Mouse (Mus musculus) induced T-regulatory cell, adult 2 months (primary cell): ENCODE results near the gene Hipk2.
A peak's percentile ranks its signal among the peaks of the same experiment; 100 is the strongest.

Experiments
- DNase-seq: peaks from one replicate; pipeline ENCODE4 v3.0.0-alpha.2; 2012; ENCODE audit warnings: low read depth

Hipk2 gene

DNA sequence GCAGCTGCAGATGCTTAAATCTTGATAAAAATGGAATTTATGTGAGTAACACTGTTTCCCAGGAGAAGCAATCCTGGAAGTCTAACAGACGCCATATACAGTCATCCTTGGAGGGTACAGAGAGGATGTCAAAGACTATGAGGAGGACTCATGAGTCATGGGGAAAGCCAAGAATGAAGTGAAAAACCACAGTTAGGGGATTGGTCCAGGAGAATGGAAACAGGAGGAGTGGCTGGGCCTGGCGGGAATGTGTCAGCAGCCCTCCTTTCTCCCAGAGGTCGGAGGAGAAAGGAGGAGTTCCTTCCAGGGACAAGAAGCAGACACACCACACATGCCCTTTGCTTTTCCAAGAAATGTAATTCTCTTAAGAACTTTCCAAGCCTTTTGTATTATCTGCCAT, 46.5 kb downstream of the Hipk2 start:
- no peak for DNase-seq

DNA sequence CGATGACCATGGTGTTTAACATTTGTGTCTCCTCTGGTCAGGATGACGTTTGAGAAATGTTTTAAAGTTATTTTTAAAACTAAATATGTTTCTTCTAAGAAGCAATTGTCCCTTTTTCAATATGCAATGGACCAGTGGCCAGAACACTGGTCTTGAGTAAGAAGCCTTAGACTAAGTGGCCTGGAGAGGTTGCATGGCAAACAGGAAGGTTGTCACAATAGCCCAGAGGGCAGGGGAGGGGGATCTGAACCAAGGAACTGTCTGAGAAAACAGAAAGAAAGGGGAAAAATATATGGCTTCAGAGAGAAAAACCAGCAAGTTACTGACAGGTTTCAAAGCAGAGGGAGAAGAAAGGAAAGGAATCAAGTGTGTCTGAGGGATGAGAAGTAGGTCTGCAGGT, 47.8 kb downstream of the Hipk2 start:
- DNase-seq: no peak

DNA sequence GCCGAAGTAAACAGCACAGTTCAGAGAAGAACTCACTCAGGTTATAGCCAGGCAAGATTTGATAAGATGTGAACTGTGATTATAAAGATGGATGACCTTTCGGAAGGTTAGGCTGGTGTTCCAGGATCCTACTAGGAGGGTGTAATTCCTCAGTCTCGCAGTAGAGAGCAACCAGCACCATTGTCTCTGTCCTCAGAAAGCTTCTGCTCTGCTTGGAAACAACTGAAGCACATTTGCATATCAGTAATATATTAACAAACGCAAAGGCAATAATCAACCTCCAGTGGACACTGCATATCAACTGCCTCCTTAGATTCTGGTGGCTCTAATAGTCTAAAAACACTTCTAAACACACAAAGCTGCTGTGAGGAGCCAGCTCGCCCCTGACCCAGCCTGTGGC, 48.5 kb downstream of the Hipk2 start:
- no peak for DNase-seq

DNA sequence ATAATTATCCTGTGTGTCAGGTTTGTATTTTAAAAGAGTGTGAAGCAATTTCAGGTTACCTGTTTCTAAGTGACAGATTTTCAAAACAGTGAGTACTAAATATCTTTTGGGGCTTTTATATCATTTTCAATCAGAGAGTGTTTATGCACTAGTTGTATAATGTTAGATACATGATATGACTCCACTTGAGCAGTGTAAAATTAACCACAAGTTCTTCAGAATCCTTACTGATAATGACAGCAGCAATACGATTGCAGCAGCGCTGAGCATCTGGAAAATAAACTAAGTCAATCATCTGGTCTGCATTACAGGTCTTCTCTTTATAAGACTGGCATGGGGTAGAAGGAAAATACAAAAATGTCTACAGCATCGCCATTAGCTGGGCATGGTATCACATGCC, 49.1 kb downstream of the Hipk2 start:
- DNase-seq: no peak

DNA sequence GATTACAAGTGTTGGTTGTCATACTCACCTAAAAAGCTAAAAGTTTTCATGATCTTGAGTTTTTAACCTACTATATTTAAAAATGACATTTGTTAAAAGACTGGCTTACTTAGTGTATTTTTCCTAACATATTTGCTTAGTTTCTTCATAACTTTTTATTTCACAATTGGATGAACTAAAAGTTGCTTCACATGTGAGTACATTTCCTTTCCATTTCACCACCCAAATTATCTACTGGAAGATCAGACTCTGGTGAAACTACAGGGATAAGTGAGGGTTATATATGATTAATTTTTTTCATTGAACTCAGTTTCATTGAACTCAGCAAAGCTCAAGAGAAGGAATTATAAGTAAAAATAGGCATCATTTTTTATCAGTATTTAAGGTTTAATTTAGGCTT, 50.1 kb downstream of the Hipk2 start:
- no peak for DNase-seq

DNA sequence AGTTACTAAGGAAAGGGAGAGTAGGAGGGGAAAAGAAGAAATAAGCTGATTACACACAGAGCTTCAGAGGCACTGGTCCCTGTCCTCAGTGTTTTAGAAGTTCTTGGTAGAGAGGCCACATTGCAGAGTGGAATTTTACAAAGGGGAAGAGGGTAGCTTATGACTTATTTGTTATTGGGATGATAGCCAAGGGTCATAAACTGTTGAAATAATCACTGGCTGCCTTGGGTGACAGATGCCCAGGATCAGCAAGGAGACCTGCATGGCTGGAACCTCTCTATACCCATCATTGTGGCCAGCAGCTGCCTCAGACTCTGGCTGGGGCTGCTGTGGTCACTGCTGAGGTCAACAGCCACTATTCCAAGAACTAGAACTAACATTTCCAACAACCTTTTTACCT, 52.1 kb downstream of the Hipk2 start:
- no peak for DNase-seq

DNA sequence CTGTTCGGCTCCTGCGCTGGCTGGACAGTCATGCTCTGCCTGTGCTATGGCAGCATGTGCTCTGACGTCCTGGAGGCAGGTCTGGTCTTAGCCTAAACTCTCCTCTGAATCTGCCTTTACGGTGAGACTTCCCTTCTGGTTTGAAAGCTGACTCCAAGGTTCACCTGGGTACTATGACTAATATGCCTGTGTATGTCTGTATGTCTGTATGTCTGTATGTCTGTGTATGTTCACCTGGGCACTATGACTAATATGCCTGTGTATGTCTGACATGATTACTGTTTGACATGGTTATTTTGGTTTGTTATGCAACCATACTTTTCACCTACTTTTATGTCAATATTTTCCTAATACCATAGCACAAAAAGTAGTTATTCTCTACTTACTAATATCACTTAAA, 52.8 kb downstream of the Hipk2 start:
- no peak for DNase-seq

DNA sequence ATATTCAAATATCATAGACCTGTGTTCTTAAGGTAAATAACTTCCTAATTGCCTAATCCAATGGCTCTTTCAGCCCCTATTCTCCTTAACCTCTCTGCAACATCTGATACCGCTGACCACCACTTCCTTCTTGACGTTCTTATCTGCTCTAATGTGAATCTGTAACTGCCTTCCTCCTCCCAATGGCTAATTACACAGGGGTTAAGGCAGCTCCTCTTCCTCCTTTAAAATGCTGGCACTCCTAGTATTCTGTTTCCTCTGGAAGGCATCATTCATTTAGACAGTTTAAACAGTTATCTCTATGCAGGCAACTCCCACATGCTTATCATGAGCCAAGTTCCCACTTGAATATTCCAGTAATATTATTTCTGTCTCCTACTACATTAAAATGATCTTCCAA, 54.3 kb downstream of the Hipk2 start:
- DNase-seq: no peak

DNA sequence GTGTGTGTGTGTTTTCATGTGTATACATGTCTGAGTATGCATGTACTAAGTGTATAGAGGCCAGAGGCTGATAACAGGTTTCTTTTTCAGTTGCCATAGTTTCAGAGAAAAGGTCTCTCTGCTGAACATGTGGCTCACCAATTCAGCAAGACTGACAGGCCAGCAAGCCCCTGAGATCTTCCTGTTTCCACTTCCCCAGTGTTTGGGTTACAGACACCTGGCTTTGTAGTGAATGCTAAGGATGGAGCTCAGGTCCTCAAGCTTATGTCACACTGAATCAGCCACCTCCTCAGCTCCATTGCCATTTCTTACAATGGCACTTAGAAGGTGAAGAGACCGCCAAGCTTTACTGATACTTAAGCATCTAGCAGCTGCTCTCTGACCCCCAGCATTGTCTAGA, 55.1 kb downstream of the Hipk2 start:
- no peak for DNase-seq

DNA sequence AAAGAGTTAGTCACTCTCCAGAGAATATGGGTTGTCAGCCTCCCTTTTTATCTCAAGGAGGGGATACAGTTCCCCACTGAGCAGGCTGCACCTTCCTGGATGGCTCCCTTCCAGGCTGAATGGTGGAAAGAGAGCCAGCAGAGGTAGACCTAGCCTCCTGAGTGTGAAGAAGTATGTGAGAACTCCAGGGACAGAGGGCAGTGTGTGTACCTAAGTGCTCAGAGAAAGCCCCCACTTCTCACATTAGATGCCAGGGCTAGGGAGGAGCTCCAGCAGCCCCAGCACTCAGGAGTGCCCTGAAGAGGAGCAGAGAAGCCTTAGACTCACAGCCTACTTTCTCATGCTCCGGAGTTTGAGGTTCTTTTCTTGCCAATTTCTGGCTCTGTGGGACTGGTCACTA, 59.7 kb downstream of the Hipk2 start:
- DNase-seq: no peak

DNA sequence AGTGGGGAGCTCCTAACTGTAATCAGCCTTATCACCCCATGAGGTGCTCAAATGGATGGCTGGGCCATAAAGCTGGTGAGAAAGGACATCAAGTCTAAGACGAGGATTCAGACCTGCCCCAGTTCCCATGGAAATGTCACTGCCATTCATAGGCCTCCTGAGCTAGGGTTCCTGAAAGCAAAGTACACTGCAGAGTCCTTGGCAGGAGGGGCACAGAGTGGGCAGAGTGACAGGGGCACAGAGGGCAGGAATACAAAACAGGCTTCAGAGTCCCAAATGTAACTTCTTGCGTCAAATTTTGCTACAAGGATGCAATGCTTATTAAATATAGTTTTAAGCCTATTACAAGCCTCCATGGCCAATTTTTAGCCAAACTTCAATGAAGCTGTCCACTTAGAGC, 60.4 kb downstream of the Hipk2 start:
- no peak for DNase-seq

DNA sequence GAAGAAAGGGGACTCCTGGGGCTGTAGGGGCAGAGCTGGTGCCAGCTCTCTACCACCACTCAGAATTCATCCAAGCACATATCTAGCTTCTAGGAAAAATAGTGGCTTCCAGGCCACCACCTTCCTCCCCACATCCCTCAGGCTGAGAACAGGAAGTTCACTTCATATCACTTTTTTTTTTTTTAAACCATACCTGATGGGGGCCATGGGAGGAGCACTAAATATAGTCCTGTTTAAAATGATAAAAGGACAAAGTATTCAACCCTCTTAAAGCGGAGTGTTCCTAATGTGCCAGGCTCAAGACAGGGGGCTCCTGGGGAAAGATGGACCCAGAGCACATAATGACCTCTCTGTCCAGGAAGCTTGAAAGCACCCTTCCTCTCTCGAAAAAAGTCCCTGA, 61.3 kb downstream of the Hipk2 start:
- DNase-seq: no peak

DNA sequence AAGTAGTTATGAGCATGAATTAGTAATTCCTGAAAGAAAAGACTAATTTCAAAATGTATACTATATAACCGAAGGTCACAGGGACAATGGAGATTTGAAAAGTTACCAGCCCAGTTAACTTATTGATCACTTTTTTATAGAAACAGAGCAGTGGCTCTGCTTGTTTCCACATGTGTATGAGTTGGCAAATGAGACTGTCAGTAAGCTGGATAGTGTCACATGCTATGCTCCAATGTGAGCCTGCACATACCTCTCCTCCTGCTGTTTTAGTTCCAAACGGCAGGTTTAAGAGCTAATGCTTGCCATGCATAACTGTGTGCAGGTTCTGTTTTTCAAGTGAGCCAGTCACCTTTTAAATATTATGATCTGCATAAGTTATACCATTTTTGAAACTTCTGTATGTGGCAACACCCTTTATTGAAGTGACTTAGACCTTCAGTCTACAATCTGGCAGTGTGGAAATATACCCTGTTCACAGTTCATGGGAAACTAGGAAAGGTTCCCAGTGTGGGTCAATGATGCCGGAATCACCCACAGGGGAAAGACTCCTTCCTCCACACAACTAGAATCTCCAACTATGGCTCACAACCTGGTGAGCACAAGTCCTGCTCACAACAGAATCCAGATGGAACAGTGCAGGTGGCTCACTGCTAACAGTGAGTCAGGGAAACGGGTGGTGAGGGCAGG, 64.4 kb downstream of the Hipk2 start:
- DNase-seq: no peak

DNA sequence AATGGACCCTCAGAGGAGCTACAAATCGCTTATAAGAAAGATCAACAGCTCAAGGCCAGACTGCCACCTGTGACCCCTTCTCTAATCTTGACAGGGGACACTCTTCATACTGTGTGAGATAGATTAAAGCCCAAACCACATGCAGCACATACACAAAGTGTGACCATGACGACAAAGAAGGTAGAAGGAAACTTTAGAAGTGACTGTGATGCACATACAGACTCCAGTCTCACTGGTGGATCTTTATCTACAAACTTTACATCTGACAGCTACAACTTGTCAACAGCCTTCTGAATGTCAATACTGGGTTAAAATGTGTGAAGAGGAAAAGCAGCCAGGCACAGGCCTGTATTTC, 65.9 kb downstream of the Hipk2 start:
- DNase-seq: peak; percentile 91

DNA sequence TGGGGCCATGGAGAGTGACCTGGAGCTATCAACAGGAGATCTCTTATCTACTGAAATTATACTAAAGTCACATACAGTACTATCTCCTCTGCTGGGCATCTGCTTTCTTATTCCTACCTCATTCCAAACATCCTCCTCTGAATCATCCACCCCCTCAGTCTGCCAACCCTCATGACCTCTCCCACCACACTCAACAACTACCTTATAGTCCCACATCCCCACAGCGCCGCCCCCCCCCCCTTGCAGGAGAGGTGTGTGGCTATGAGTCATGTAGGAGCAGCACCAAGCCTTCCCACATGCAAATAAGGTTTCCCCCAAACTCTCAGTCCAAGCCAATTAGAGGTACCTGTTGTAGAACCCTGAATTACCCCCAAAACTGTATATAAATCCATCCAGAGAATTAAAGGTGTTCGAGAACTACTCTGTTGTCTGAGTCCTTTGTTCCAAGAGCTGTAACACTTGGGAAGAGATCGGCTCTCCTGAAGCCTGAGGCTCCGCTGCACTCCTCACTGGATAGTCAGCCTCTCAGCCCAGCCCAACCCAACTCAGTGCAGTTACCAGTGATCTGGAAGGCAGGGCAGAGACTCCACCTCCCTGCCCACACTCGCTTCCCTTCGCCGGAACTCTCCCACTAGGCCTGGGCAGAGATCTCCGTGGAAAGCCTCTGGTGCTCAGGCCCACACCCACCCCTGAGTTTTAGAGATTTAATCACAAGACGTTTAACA, 66.4 kb downstream of the Hipk2 start:
- peak; percentile 81 for DNase-seq

DNA sequence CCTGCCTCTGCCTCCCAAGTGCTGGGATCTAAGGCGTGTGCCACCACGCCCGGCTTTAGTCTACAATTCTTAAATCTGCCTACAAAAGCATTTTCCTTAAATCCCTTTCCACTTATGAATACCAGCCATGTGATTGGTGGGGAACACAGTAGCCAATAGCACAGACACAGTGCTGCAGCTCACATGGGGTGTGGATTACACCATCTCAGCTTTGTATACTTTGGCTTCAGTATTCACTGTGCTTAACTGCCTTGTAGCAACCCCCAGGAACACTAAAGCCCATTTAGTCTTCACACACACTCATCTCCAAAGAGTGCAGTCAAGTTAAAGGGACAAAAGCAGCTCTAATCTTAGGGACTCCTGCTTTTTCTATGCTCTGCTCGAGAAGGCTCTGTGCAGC, 67.6 kb downstream of the Hipk2 start:
- no peak for DNase-seq

DNA sequence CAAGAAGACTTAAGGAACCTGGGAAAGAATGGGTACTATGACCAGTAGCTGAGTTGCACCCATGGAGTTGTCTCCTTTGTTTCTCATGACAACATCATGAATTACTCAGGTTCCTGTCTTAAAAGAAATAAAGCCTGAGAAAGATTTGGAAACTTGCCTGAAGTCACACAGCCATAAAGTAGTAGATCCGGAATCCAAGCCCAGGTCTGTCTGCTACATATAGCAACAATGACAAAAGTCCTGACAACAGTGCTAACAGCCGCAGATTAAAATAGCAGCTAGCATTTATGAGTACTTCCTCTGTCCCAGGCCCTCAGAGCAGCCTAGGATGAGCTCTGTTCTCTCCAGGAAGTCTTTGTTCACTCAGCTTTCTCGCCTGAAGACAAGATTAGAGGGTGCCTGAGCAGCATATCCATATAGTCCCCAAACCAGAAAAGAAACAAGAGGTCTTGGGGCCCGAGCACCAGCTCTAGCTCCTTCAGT, 69.0 kb downstream of the Hipk2 start:
- peak; percentile 73 for DNase-seq

DNA sequence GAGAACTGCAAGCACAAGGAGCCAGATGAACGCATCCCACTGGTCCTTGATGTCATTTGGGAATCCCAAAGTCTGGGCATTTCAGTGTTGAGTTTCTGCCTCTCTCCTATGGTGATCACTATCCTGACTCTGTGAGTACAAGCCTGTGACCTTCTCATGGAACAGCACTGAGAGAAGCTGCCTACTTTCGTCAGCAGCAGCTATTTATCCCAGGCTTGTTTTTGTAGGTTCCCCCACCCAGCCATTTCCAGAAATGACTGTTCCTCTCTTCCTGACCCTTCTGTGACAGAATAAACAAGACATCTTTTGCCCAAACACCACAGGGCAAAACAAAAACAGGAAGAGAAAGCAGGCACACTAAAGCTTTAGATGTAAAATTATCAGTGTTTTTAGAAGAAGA, 70.4 kb downstream of the Hipk2 start:
- DNase-seq: peak; percentile 87

DNA sequence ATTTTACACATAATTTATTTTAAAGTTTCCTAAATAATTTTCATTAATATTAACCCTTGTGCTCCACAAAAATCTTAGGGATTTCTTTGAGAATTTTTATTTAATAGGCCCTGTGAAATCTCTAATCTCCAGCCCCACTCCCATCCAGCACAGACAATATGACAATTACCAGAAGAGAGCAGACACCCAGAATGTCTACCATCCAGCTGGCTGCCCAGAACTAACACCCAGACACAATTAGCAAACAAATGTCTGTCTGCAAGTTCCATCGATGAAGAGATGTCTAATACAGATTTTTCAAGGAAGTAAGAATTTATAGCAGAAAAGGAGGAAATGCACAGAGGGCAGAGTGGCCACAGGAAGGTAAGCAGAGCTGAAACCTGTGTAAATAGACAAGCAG, 74.7 kb downstream of the Hipk2 start:
- peak; percentile 50 for DNase-seq

DNA sequence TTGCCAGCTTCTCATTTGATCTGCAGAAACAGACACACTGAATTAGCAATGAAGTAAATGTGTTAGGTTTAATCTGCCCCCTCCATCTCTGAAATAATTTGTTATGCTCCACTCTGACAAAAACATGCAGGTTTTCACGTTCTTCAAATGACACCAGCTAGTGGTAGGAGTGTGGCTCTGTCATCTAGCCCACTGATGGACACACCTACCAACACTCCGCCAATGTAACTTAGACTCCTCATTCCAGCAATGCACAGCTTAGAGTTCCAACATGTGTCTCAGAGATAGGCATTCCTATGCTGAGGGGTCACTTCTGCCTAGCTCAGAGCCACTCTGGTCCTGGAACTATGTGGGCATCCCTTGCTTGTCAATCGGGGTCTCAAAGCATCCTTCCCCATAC, 78.4 kb downstream of the Hipk2 start:
- DNase-seq: no peak

DNA sequence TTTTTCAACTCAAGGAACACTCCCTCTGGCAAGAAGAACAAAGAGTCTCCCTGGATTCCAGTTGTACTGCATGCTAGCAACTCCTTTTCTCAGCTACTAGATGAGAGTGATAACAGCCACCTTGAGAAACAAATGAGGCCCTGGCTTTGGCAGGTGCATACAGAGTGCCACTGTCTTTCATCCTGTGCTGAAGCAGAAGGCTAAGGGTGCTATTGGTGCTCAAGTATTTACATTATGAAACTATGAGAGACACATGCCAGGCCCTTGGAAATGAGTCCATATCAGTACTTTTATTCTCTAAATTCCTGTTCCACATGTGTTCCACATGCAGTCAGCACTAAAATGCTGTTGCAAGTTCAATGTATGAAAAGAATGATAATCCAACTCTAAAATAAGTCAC, 79.0 kb downstream of the Hipk2 start:
- no peak for DNase-seq

DNA sequence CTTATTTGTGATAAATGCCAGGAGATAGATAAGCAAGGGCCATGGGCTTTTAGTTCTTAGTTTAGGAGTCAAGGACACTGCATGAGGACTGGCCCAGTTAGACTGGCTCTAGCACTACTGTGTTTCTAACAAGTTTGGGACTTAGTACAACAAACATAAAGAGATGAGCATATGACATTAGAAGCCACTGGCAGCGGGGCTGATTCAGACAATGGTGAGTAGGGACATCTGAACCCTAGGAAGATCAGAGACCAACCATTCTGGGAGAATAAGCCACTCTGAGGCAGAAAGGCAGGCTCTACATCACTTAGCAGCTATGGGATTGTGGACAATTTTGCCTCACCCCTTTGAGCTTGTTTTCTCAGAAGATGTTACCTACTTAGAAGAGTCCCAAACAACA, 79.6 kb downstream of the Hipk2 start:
- DNase-seq: no peak

DNA sequence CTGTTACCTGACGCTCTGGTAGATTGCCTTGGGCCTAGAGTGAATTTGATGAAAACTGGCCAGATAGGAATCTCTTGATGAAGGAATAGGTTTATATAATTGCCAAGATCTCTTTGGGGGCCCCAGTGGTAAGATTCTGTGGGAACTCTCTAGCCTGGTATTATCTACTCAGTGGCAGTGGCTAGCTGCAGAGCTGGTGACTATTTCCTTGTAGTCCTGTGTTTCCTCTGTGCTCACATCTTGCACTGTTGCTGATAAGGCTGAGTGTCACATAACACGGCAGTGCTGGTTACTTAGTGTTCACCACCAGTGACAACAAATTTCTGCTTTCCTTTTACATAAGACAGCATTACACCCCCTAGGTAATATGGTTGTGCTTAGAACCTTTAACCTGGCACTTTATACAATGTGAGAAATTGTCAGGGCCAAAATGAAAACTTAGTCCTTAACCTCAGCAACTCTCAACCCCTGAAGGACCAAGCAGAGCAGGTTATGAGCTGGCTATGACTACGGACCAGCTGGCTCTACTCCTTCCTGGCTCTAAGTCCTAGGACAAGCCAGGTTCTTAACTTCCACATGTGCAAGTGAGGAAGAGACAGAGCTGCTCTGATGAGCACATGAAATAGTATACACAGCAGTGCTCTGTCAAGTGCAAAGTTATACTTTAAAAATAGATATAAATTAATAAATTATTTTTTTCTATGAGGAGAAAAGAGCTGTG, 80.7 kb downstream of the Hipk2 start:
- DNase-seq: no peak
